Mouse (Mus musculus): Measurements from ENCODE around the gene Cyp1a2. TPM values are rescaled to one million over a fixed set of nuclear protein-coding genes. Genes with fewer than 3 reads are reported as not detected.
A peak's percentile ranks its signal among the peaks of the same experiment; 100 is the strongest.

Cyp1a2 gene
- total RNA-seq, 2 experiments from 2014 or later, result not detected

DNA sequence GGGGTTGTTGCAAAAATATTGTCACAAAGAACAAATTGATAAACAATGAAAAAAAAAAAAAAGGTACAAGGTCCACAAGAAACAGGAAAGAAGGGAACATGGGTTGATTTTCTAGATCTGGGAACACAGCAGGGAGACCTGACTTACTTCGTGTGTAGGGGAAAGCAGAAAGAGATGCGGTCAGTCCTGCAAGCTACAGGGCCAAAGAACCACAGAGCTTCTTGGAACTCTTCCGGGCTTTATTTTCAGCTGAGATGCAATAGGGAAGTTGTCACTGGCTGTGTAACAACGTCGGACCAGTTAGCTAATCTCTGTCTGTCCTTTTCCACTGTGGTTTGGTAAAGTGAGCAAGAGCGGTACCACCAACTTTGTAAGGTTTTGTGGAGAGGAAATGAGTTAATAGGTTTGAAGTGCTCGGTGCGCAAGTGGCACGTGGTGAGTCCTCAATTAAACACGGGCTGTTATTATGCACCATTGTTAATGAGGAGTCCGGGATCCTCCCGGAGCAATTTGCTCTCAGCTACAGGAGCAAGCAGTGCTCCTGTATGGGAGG, 36.9 kb downstream of the Cyp1a2 start:
- DNase-seq, result no peak

DNA sequence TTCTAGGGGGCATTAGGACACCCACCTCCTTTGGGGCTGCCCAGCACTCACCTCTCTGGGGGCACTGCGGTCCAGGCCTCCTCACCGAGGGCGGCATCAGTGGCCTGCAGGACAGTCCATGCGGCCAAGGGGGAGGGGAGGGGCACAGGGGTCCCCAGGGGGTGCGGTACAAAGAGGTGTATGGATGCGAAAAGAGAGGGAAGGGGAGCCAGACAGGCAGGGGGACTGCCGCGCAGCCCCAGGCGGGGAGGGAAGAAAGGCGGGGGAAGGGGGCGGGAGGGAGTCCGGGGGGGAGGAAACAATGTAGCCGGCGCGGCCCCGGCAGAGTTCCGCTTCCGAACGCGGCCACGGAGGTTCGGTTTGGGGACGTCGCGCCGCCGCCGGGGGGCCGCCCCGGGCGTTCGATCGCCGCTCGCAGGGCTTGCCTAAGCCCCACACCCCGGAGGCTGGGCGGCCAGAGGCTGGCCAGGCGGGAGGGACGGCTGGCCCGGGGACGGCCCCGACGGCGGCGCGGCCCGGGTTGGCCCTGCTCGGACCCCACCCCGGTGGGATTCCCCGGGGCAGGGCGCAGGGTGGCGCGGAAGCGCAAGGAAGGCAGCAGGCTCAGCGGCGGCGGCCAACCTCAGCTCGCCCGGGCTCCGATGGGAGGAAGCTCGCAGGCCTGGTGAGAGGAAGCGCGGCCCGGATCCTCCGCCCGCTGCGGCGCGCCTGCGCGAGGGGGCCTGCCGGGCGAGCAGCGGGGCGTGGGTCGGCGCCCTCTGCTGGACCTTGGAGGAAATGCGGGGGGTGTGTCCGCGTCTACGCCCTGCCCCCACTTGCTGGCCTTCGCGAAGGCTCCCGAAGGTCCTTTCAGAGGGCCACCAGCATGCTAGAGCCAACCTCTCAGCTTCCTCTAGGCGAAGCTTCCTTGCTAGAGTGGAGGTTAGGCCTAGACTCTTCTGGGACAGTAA, 38.3 kb downstream of the Cyp1a2 start:
- peak; percentile 92 for DNase-seq

DNA sequence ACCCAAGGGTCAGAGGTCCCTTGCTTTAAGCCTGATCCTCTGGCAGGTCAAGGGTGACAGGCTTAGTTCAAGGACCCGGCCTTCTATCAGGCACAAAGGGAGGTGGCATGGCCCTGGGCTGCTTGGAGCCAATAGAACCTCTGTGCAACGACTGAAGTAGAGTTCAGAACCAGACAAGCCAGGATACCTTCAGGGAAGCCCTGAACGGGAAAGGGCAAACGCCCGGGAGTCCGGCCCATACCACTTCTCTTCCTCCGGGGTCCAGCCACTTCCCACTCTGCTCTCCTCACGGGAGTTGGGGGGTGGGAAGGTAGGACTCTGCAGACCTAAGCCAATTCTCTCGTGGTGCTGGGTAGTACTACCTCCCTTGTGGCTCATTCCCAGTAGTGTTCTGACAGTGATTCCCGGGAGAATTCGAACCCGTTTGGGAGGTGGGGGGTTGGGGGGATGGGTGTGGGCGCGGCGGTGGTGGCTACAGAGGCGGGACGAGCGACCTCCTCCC, 39.0 kb downstream of the Cyp1a2 start:
- DNase-seq, result no peak

DNA sequence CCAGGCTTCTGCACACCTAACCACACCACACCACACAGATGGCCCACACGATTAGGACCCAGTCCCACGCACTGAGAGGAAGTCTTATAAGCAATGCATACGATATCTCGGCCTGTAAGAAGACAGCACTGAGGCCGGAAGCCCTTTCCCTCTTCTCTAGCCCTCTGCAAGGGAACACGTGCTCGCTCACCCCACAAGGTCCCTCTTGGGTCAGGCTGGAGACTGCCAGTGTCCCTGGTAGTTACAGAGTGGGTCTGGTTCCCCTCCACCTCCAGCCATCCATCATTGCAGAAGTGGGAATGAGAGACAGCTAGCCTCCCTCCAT, 39.7 kb downstream of the Cyp1a2 start:
- DNase-seq, result no peak

DNA sequence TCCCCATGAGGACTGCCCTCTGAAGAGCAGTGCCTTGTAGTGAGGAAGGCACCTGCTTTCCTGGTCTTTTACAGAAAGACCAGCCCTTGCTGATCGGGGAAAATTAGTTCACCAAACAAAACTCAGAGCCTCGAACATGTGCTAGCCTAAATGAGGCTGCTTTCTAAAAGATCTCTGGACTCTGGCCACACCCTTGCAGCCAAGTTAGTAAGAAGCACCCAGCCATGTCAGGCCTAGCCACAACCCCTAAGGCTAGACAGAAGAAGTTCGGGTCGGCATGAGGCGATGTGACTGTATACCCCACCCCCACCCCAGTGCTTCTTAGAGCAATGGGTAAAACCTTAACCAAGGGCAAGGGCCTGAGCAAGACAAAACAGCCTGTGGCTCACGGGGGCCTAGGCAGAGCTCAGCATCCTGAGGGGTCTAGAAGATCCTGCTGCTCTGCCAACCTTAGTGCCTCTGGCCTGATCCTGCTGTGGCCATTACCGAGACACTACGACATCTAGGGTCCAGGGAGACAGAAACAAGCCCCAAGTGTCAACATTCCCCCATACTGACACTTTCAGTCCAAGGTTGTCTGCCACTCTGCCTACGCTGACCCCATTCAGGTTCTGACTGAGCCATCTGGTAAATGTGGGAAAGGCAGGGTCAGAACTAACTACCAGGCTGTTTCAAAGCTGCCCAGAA, 40.2 kb downstream of the Cyp1a2 start:
- DNase-seq, result no peak

DNA sequence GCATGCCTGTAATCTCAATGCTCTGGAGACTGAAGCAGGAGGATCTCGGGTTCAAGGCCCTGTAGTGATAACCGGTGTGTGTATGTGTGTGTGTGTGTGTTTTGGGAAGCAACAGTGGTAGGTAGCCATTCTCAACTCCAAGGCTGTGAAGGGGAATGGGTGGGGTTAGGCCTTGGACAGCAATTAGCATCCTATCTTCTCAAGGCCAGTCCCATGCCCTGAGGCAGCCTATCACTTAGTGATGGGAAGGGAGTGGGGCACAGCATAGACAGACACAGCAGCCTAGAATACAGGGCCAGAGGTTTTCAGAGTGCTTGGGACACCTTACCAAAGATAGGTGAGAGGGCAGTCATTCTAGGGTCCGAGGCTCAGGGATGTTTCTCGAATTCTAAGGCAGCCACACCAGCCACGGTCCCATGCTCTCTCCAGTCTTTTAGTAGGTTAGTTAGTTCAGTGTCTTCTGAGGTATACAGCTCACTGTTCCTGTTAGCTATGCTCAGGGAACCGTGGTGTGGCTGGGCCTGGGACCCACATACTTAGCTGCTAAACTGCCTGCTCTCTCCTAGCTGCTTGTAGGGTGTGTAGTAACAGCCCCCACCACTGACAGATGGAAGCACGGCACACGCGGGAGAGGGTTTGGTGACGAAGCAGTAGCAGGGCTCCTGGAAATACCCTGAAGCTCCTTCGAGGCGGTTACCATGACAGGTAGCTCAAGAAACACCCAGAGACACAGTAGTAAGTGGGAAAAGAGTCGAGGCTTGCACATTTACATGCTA, 41.5 kb downstream of the Cyp1a2 start:
- DNase-seq, result no peak

DNA sequence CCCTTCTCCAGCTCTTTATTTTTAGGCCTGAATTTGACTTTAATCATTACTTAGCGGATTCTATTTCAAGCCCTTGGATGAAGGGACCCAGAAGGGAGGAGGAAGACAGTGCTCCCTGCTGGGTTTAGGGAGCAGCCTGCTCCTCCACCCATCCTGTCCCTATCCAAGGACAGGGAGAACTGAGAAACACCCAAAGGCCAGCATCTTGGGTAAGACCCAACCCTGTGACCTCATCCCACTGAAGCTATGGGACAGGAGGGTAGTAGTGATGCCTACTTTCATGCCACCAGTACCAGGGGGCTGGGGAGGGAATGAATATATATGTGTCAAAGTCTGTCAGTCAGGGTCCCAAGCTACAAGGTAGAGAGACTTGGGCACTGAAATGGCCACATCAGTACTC, 42.5 kb downstream of the Cyp1a2 start:
- no peak for DNase-seq

DNA sequence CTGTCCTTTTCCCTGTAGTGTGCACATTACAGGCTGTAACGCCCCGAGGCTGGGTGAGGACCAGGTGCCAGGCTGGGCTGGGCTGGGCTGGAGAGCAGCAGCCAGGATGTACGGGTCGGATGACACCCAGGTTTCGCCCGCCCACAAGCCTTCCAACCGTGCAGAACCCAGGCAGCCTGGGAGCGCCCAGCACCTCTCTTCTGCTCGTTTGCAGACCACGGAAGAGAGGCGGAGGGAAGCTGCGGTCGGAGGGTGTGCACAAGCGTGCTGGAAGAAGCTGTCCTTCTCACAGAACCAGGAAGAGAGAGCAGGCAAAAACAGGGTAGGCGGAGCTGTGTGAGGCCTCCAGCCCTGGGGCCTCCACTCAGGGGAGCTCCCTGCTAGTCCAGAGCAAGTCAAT, 43.1 kb downstream of the Cyp1a2 start:
- DNase-seq, result peak; percentile 74

DNA sequence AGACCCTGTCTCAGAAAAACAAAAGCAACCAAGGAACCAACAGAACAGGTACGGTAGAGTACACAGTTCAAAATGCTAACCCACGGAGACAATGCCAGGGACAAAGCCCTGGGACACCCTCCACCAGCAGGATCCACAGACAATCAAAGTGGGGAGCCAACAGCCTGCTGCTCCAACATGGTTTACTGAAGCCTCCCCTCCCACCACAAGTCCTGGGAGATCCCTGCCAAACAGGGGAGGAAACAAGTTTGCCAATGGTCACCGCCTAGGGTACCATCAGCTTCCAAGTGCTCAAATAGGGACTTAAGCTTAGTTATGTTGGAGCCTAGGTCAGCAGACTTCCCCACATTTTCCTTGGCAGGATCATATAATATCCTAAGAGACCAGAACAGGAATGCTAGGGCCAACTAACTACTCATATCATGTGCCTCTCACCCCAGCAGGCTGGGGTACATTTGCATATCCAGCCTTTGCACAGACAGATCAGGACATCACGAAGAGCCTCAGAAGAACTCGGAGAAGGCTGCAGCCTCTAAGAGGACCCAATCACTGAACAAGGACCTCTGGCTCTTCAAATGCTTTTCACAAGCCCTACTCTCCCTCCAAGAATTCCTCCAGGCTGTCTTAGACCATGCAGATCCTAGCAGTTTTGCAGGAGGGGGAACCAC, 43.7 kb downstream of the Cyp1a2 start:
- DNase-seq, result no peak

DNA sequence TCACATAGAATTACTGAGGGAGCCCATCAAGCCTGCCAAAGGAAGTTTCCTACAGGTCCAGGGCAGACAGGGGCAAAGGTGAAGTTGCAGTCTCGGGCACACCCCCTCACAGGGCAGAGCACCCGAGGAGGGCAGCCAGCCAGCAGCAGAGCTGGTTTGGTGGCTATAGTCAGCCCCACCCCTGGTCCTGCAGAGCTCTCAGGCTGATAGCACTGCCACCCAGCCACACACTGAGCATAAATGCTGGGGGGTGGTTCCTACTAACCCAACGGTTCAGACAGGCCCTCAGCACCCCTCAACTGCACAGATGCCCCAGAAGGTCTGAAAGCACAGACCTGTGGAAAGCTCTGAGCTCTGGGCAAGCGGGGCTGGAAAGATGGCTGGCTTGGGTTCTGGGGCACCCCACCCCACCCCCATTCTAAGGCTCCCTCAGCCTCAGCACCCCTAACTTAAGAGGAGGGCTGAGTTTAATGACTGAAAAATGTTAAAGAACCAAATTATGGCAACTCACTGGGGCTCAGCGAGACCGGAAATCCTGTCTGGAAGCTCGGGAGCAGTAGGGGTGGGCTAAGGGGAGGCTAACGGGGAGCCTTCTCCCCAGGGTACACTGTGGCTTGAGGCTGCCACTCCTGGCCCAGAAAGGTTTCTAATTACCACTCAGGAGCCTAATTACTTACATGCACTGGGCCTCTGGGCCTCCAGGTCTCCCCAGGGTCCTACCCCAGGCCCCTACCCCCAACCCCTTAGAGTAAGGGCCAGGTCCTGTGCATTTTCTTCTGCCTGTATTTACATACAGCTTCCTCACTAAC, 44.6 kb downstream of the Cyp1a2 start:
- no peak for DNase-seq

DNA sequence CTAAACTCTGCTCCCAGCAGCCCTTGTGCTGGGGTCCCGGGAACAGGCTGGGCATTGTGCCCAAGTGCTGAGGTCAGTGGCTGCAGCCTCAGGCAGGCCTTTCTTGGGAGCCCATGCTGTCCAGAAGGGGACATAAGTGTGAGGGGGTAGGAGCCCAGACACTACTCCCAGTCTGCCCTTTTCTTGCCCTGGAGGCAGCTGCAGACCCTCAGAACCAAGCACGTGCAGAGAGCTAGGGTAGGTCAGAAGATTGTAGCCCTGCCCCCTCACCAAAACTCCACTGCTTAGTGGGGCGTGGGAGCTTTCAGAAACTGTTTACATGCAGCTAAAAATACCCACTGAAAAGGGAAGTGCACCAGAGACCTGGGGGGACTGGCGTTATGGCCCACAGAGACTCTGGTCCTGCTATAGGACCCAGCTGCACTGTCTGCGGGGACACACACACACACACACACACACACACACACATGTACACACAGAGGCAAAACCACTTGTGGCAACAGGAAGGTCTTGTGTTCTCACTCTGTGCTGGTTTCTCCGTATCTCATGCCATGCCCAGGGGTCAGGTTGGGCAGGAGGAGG, 45.7 kb downstream of the Cyp1a2 start:
- peak; percentile 42 for DNase-seq

DNA sequence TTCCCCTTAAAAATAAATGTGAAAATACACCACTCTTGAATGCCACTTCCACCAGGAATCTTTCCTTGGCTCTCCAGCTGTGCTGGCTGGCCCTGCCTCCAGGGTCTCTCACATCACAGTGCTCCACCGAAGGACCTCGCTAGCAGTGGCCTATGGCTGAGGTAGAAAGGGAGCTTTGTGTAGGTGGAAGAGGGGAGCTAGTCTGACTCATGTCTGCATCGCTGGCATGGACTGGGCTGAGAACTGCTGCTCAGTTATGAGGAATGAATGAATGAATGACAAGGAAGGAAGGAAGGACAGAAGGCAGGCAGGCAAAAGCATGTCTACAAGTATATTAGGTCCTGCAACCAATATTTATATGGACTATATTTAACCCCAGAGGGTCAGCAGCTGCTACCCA, 46.2 kb downstream of the Cyp1a2 start:
- DNase-seq, result no peak

DNA sequence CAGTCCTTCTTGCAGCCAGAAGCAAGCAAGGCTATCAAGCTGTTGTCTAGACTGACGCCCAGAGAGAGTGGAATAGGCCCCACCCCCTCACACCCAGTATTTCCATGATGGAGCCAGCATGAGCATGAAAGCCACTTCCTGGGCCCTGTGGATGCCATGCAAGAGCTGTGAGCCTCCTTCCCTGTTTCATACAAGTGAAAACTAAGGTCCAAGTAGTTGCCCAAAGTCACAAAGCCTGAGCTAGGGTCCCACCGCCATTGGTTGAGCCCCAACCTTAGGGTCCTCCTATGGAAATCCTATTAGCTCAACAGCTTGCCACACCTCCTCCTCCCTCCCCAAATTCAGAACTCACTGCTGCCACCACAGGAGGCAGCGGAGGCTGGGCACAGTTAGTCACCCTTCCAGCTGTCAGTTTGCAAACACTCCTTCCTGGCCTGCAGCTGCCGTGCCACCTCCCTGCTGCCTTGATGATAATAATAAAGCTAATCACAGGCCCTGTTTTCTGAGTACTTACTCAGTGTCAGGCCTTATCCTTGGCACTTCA, 50.0 kb downstream of the Cyp1a2 start:
- DNase-seq, result no peak

DNA sequence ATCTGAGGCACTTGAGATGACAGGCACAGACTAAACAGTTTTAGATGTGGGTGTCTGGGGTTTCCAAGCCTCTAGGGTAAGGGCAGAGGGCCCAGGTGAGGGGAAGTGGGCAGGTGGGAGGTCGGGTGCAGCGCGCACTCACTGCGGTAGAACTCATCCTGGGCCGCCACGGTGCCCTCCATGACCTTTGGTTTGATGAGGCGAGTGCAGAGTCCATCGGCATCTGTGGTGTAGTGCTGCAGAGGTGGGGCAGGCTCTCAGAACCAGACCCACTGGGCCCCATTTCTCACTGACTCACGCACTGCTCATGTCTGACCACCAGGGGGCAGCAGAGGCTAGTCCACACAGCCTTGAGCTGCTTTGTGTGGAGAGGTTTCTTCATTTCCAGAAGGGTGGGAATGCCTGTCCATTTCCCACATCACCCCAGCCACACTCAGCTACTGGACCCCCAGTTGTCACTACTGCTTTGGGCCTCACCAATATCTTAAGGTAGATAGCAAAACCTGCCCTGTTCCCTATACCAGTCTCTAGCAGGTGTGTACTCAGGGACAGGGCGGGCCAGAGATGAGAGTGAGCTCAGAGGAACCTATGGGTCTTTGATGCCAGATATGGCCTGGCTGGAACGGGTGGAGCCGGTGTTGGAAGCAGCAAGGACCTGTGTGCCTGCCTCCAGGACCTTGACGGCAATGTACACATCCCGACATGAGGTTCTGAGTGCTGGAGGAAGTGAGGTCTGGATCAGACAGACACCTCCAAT, 54.2 kb downstream of the Cyp1a2 start:
- DNase-seq, result peak; percentile 45

DNA sequence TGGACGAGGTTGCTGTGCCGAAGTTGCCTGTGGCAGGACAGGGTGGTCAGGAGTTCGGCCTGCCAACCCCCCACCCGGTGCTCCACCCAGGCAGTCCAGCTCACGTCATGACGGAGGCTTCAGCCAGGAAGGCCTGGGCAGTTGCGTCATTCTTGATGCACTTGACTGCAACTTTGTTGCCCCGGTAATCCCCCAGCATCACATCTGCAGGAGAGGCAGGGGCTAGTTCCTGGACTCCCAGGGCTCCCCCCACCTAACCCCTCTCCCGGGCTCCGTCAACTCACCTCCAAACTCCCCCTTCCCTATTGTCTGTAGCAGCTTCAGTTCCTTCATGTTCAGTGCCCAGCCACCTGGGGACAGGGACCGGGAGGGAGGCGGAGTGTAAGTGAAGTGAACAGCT, 54.8 kb downstream of the Cyp1a2 start:
- no peak for DNase-seq

DNA sequence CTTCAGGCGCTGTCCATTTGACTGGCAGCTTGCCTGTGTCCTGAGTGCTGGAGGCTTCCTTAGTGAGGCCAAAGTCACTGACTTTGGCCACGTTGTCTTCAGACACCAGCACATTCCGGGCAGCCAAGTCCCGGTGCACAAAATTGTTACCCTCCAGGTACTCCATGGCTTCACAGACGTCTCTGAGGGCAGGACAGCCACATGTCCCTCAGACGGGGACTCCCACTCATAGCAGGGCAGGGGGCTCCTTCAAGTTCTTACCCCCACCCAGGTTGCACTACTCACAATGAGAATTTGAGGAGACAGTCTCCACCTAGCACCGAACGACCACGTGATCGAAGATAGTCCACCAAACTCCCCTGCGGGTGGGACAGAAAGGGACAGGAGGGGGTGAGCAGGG, 55.6 kb downstream of the Cyp1a2 start:
- no peak for DNase-seq

DNA sequence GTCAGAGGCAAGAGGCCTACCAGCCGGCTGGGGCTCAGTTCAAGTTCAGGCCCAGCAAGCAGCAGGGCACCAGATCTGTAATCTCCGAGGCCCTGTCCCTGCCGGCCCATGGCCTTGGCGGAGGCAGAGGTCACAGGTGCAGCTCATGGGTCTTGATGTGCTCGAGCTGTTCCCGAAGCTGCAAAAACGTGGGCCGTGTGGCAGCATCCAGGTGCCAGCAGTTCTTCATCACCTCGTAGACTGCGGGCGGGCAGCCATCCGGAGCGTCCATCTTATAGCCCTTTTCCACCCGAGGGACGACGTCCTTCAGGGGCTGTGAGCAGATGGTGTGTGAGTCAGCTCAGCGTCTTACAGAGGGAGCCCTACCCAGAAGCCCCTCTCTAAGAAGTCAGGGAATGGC, 56.3 kb downstream of the Cyp1a2 start:
- DNase-seq, result no peak

Measured in gastrocnemius, postnatal 25 days (tissue).